Mouse (Mus musculus) kidney, embryonic 14.5 days (tissue): ENCODE data around the gene Csnk2b. TPM values are rescaled to one million over a fixed set of nuclear protein-coding genes. Genes with fewer than 3 reads are reported as not detected.

Source experiments
- ATAC-seq: fragments of 200-750 bp; cut with Nextera tagmentation; 2 replicates; pipeline ENCODE4 v1.8.0; 2017; ENCODE audit warnings: moderate number of reproducible peaks, mild to moderate bottlenecking, moderate TSS enrichment, moderate library complexity; ENCODE audit not compliant: low FRiP score, low TSS enrichment
- H3K27ac ChIP-seq: fragments of 300-500 bp; sonication (generic); 2 replicates; pipeline ENCODE4 v1.5.1; 2014; ENCODE audit warnings: low read depth, mild to moderate bottlenecking, low read length, moderate library complexity, mixed read lengths
- H3K27me3 ChIP-seq: fragments of 300-500 bp; sonication (generic); 2 replicates; pipeline ENCODE4 v1.6.1; 2014; ENCODE audit warnings: mild to moderate bottlenecking, low read length; ENCODE audit not compliant: control insufficient read depth, insufficient read depth
- H3K36me3 ChIP-seq: fragments of 300-500 bp; sonication (generic); 2 replicates; pipeline ENCODE4 v1.6.1; 2014; ENCODE audit warnings: low read length, mixed read lengths; ENCODE audit not compliant: control insufficient read depth, insufficient read depth
- H3K4me1 ChIP-seq: fragments of 300-500 bp; sonication (generic); 2 replicates; pipeline ENCODE4 v1.6.1; 2014; ENCODE audit warnings: low read length, mixed read lengths; ENCODE audit not compliant: control insufficient read depth, insufficient read depth
- H3K4me2 ChIP-seq: fragments of 300-500 bp; sonication (generic); replicated peaks from 2 replicates; pipeline ENCODE4 v1.6.1; 2014; ENCODE audit warnings: low read depth, mild to moderate bottlenecking, low read length
- H3K4me3 ChIP-seq: fragments of 300-500 bp; sonication (generic); 2 replicates; pipeline ENCODE4 v1.5.1; 2014; ENCODE audit warnings: mild to moderate bottlenecking, low read length
- H3K9ac ChIP-seq: fragments of 300-500 bp; sonication (generic); 2 replicates; pipeline ENCODE4 v1.6.1; 2014; ENCODE audit warnings: low read depth, mild to moderate bottlenecking, low read length, moderate library complexity
- H3K9me3 ChIP-seq: fragments of 300-500 bp; sonication (generic); 2 replicates; pipeline ENCODE4 v1.6.1; 2016; ENCODE audit warnings: low read length; ENCODE audit not compliant: control insufficient read depth
- WGBS: fragments of 180-500 bp; shearing (Covaris S2); extraction: QIAGEN DNeasy Blood & Tissue Kit; methylation state at CpG from one replicate; pipeline ENCODE4 v1.1.7; 2014; 5-methylcytosine and 5-hydroxymethylcytosine counted together
- polyA plus RNA-seq: library from polyadenylated mRNA; unstranded; fragments of >200 nt; fragmentation: Nextera tagmentation; extraction: Ambion mirVana; gene quantifications from 2 replicates; pipeline ENCODE4 v1.2.1, GENCODE M21; 2014

The Csnk2b gene
- polyA plus RNA-seq, 1 experiment from 2014 or later, result 334 TPM

- no peak for ATAC-seq
- WGBS, result 89% methylated on average over 33 of the region's 33 CpGs
- no peak overlapping the region for H3K27ac ChIP-seq
- H3K4me3 ChIP-seq, result no peak overlapping the region
- no peaks in the 10 kb centered on the region for H3K9me3 ChIP-seq
- H3K4me1 ChIP-seq, result 0 out of 2 replicates have a peak, but pooled peaks cover 4% of the 10 kb centered on the region
- no peaks in the 10 kb centered on the region for H3K27me3 ChIP-seq
- peaks cover 100% of the 10 kb centered on the region for H3K36me3 ChIP-seq
- no peak overlapping the region for H3K4me2 ChIP-seq
- H3K9ac ChIP-seq, result no peak overlapping the region
Observed at GRCm38 (mm10) chr17:35156461-35157200, 34.8 kb upstream of the Csnk2b start.

GRCm38 (mm10) chr17:35155451-35155850, 33.6 kb upstream of the Csnk2b start:
- no peak overlapping the region for H3K27ac ChIP-seq
- H3K27me3 ChIP-seq, result no peaks in the 10 kb centered on the region
- WGBS, result 89% methylated on average over 12 of the region's 12 CpGs
- H3K4me1 ChIP-seq, result no peaks in the 10 kb centered on the region
- no peak overlapping the region for H3K4me2 ChIP-seq
- no peak for ATAC-seq
- no peak overlapping the region for H3K9ac ChIP-seq
- no peaks in the 10 kb centered on the region for H3K9me3 ChIP-seq
- no peak overlapping the region for H3K4me3 ChIP-seq
- H3K36me3 ChIP-seq, result peaks cover 98% of the 10 kb centered on the region

GRCm38 (mm10) chr17:35154616-35155015, 32.8 kb upstream of the Csnk2b start:
- WGBS, result 91% methylated on average over 7 of the region's 7 CpGs
- Histone ChIP-seq H3K36me3 (peaks cover 98% of the 10 kb centered on the region), H3K27ac (no peak overlapping the region), H3K9ac (no peak overlapping the region), H3K9me3 (no peaks in the 10 kb centered on the region), H3K4me2 (no peak overlapping the region), H3K27me3 (no peaks in the 10 kb centered on the region), H3K4me1 (no peaks in the 10 kb centered on the region), H3K4me3 (no peak overlapping the region)
- ATAC-seq, result no peak

- WGBS, result 90% methylated on average over 4 of the region's 4 CpGs
- H3K4me1 ChIP-seq, result no peaks in the 10 kb centered on the region
- no peak overlapping the region for H3K4me3 ChIP-seq
- no peak overlapping the region for H3K4me2 ChIP-seq
- peaks cover 98% of the 10 kb centered on the region for H3K36me3 ChIP-seq
- no peak for ATAC-seq
- H3K9me3 ChIP-seq, result no peaks in the 10 kb centered on the region
- no peaks in the 10 kb centered on the region for H3K27me3 ChIP-seq
- H3K9ac ChIP-seq, result no peak overlapping the region
- H3K27ac ChIP-seq, result no peak overlapping the region
Observed at GRCm38 (mm10) chr17:35153931-35154330, 32.1 kb upstream of the Csnk2b start.

- Histone ChIP-seq H3K36me3 (peaks cover 98% of the 10 kb centered on the region), H3K27ac (no peak overlapping the region), H3K4me1 (no peaks in the 10 kb centered on the region), H3K27me3 (no peaks in the 10 kb centered on the region), H3K9me3 (no peaks in the 10 kb centered on the region), H3K4me3 (no peak overlapping the region), H3K9ac (no peak overlapping the region), H3K4me2 (no peak overlapping the region)
- ATAC-seq, result no peak
- WGBS, result 94% methylated on average over 9 of the region's 9 CpGs
Observed at GRCm38 (mm10) chr17:35153077-35153476, 31.2 kb upstream of the Csnk2b start.

- Histone ChIP-seq H3K9ac (no peak overlapping the region), H3K9me3 (no peaks in the 10 kb centered on the region), H3K36me3 (peaks cover 98% of the 10 kb centered on the region), H3K4me3 (no peak overlapping the region), H3K4me1 (no peaks in the 10 kb centered on the region), H3K27ac (no peak overlapping the region), H3K4me2 (no peak overlapping the region), H3K27me3 (no peaks in the 10 kb centered on the region)
- ATAC-seq, result no peak
- WGBS, result 93% methylated on average over 4 of the region's 4 CpGs
Observed at GRCm38 (mm10) chr17:35152121-35152520, 30.3 kb upstream of the Csnk2b start.

- no peak overlapping the region for H3K4me3 ChIP-seq
- no peaks in the 10 kb centered on the region for H3K9me3 ChIP-seq
- H3K36me3 ChIP-seq, result peaks cover 98% of the 10 kb centered on the region
- no peak overlapping the region for H3K27ac ChIP-seq
- H3K27me3 ChIP-seq, result no peaks in the 10 kb centered on the region
- 67% methylated on average over 5 of the region's 5 CpGs for WGBS
- no peak overlapping the region for H3K4me2 ChIP-seq
- H3K9ac ChIP-seq, result no peak overlapping the region
- no peaks in the 10 kb centered on the region for H3K4me1 ChIP-seq
- no peak for ATAC-seq
Observed at GRCm38 (mm10) chr17:35147922-35148639, 26.2 kb upstream of the Csnk2b start.

GRCm38 (mm10) chr17:35147348-35147747, 25.5 kb upstream of the Csnk2b start:
- 60% methylated on average over 3 of the region's 3 CpGs for WGBS
- Histone ChIP-seq H3K4me3 (no peak overlapping the region), H3K9me3 (no peaks in the 10 kb centered on the region), H3K9ac (no peak overlapping the region), H3K27ac (no peak overlapping the region), H3K4me2 (no peak overlapping the region), H3K36me3 (peaks cover 98% of the 10 kb centered on the region), H3K4me1 (no peaks in the 10 kb centered on the region), H3K27me3 (no peaks in the 10 kb centered on the region)
- no peak for ATAC-seq

- WGBS, result 87% methylated on average over 5 of the region's 5 CpGs
- ATAC-seq, result no peak
- H3K27me3 ChIP-seq, result no peaks in the 10 kb centered on the region
- no peaks in the 10 kb centered on the region for H3K9me3 ChIP-seq
- H3K4me3 ChIP-seq, result no peak overlapping the region
- no peak overlapping the region for H3K9ac ChIP-seq
- H3K27ac ChIP-seq, result no peak overlapping the region
- H3K4me2 ChIP-seq, result no peak overlapping the region
- peaks cover 98% of the 10 kb centered on the region for H3K36me3 ChIP-seq
- H3K4me1 ChIP-seq, result no peaks in the 10 kb centered on the region
Observed at GRCm38 (mm10) chr17:35146139-35146538, 24.3 kb upstream of the Csnk2b start.
